Mouse (Mus musculus): ENCODE data around the gene Cask.
A peak's percentile ranks its signal among the peaks of the same experiment; 100 is the strongest.

- TF ChIP-seq ETS1 (IDR thresholded peaks at IDR 0.05; ENCODE audit: low read depth, low read length) (no peak), CTCF (IDR thresholded peaks at IDR 0.05 in 2 of 3, conservative IDR thresholded peaks at IDR 0.05 in 1 of 3; ENCODE audit: control insufficient read depth in 1 of 3, insufficient read depth in 1 of 3, low read depth in 2 of 3, low read length in 3 of 3, poor library complexity in 1 of 3, severe bottlenecking in 1 of 3) (peak in 2 of 3 experiments; percentile 2 to 10; a peak in 2 of 6 replicates), HCFC1 (IDR thresholded peaks at IDR 0.05; ENCODE audit: low read depth, low read length) (no peak), TAL1 (IDR thresholded peaks at IDR 0.05; ENCODE audit: low read length) (no peak), E2F4 (IDR thresholded peaks at IDR 0.05; ENCODE audit: borderline replicate concordance, low read depth, low read length) (no peak), USF2 (IDR thresholded peaks at IDR 0.05; ENCODE audit: borderline replicate concordance in 1 of 2, insufficient read depth in 1 of 2, low read depth in 1 of 2, low read length in 2 of 2) (no peak), GATA1 (IDR thresholded peaks at IDR 0.05; ENCODE audit: low read depth, low read length) (no peak), ZMIZ1 (IDR thresholded peaks at IDR 0.05; ENCODE audit: low read depth, low read length) (no peak), UBTF (IDR thresholded peaks at IDR 0.05; ENCODE audit: borderline replicate concordance, insufficient read depth, low read depth, low read length) (no peak), MAX (IDR thresholded peaks at IDR 0.05; ENCODE audit: low read length) (no peak)
Measured at GRCm38 (mm10) chrX:13845858-13846652, 5.1 kb downstream of the Cask start.
